Mouse (Mus musculus) limb, embryonic 14.5 days (tissue): Measurements from ENCODE around the gene Cnrip1. TPM values are rescaled to one million over a fixed set of nuclear protein-coding genes. Genes with fewer than 3 reads are reported as not detected.
"Not testable (repeated sequence)": the region's sequence is repeated elsewhere in the genome, so short reads cannot be mapped to it uniquely, and the experiment has no call there.

Source experiments
- ATAC-seq: fragments of 200-750 bp; cut with Nextera tagmentation; 2 replicates; pipeline ENCODE4 v1.8.0; 2017; ENCODE audit warnings: low read depth, moderate number of reproducible peaks, moderate TSS enrichment; ENCODE audit not compliant: low FRiP score
- DNase-seq: peaks from one replicate; pipeline ENCODE4 v3.0.0-alpha.2; 2015; ENCODE audit warnings: low spot score
- H3K27ac ChIP-seq: fragments of 300-500 bp; sonication (generic); replicated peaks from 2 replicates; pipeline ENCODE4 v1.5.1; 2014; ENCODE audit warnings: low read depth, mild to moderate bottlenecking, low read length, moderate library complexity, mixed read lengths
- H3K27me3 ChIP-seq: fragments of 300-500 bp; sonication (generic); 2 replicates; pipeline ENCODE4 v1.6.1; 2014; ENCODE audit warnings: low read length, mixed read lengths; ENCODE audit not compliant: control insufficient read depth, insufficient read depth
- H3K36me3 ChIP-seq: fragments of 300-500 bp; sonication (generic); 2 replicates; pipeline ENCODE4 v1.6.1; 2014; ENCODE audit warnings: mild to moderate bottlenecking, low read length, moderate library complexity, mixed read lengths; ENCODE audit not compliant: control insufficient read depth, insufficient read depth
- H3K4me1 ChIP-seq: fragments of 300-500 bp; sonication (generic); 2 replicates; pipeline ENCODE4 v1.6.1; 2014; ENCODE audit warnings: antibody characterized with exemption, low read length, mixed read lengths; ENCODE audit not compliant: control insufficient read depth, insufficient read depth
- H3K4me2 ChIP-seq: fragments of 300-500 bp; sonication (generic); replicated peaks from 2 replicates; pipeline ENCODE4 v1.6.1; 2014; ENCODE audit warnings: low read depth, mild to moderate bottlenecking, low read length, moderate library complexity; ENCODE audit not compliant: severe bottlenecking
- H3K4me3 ChIP-seq: fragments of 300-500 bp; sonication (generic); replicated peaks from 2 replicates; pipeline ENCODE4 v1.5.1; 2014; ENCODE audit warnings: low read length
- H3K9ac ChIP-seq: fragments of 300-500 bp; sonication (generic); 2 replicates; pipeline ENCODE4 v1.6.1; 2014; ENCODE audit warnings: mild to moderate bottlenecking, low read depth, low read length, moderate library complexity; ENCODE audit not compliant: severe bottlenecking
- H3K9me3 ChIP-seq: fragments of 300-500 bp; sonication (generic); 2 replicates; pipeline ENCODE4 v1.6.1; 2016; ENCODE audit warnings: low read length; ENCODE audit not compliant: control insufficient read depth
- POLR2A ChIP-seq: fragments of 200-500 bp; IDR thresholded peaks from 2 replicates; pipeline ENCODE4 v1.8.0; 2012; ENCODE audit warnings: inconsistent platforms, mild to moderate bottlenecking, moderate library complexity, borderline replicate concordance; ENCODE audit not compliant: insufficient read depth, insufficient read length; ENCODE audit errors: extremely low read depth
- WGBS: fragments of 180-500 bp; shearing (Covaris S2); extraction: QIAGEN DNeasy Blood & Tissue Kit; methylation state at CpG from one replicate; pipeline ENCODE4 v1.1.7; 2014; 5-methylcytosine and 5-hydroxymethylcytosine counted together
- polyA plus RNA-seq, 2 experiments: library from polyadenylated mRNA; depleted of rRNA in 1 of 2; stranded (reverse) in 1 of 2; unstranded in 1 of 2; fragments of >200 nt; fragmentation: Nextera tagmentation in 1 of 2; extraction: Ambion mirVana in 1 of 2; gene quantifications; 2 replicates each; pipeline versions ENCODE4 v1.2.1 to v1.2.3; 2012 to 2014

Cnrip1 gene
- polyA plus RNA-seq, 2 experiments, result 21.8 to 22.2 TPM

DNA sequence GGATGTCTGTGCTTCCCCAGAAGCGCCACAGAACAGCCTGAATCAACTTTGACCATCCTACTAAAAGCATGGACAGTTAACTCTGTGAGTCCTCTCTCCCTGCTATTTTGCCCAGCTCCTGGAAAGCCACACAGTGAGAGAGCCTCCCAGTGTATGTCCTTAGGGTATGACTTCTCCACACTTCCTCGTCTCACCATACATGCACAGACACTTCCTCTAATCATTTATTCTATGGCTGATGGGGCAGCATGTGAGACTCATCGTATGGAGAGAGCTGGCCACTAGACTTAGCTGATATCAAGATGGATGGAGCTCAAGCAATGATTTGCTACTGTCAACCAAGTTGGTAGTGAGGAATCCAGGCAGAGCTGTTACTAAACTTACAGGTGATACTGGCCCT is 27.4 kb upstream of the Cnrip1 start:
- Histone ChIP-seq H3K9ac (no peak overlapping the region), H3K27me3 (no peaks in the 10 kb centered on the region), H3K4me1 (no peaks in the 10 kb centered on the region), H3K4me2 (no peak overlapping the region), H3K27ac (no peak overlapping the region), H3K36me3 (no peaks in the 10 kb centered on the region), H3K9me3 (no peaks in the 10 kb centered on the region), H3K4me3 (no peak overlapping the region)
- 82% methylated on average over 3 of the region's 3 CpGs for WGBS
- DNase-seq, result no peak
- ATAC-seq, result no peak
- no peak for TF ChIP-seq POLR2A

DNA sequence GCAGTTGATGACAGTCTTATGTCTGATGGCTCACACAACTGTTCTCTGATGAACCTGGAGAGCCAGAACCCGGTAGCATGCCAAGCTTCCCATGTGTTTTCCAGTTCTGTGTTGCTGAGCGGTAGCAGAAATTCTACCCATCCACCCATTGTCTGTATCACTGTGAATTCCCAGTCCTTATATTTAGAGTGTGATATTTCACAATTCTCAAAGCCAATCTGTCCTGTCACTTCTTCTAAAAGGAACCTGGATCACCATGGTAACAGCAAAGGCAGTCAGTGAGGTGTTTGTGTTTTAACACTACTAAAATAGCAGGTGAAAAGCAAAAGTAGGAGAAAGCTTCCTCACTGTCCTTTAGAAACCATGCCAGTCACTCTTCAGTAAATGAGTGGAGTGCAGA is 5.6 kb upstream of the Cnrip1 start:
- H3K9me3 ChIP-seq, result no peaks in the 10 kb centered on the region
- ATAC-seq (no peak), DNase-seq (no peak)
- no peak overlapping the region for H3K4me2 ChIP-seq
- no peak for TF ChIP-seq POLR2A
- no peak overlapping the region for H3K4me3 ChIP-seq
- H3K27me3 ChIP-seq, result no peaks in the 10 kb centered on the region
- no peaks in the 10 kb centered on the region for H3K36me3 ChIP-seq
- 81% methylated on average over 2 of the region's 2 CpGs for WGBS
- H3K27ac ChIP-seq, result no peak overlapping the region
- no peaks in the 10 kb centered on the region for H3K4me1 ChIP-seq
- no peak overlapping the region for H3K9ac ChIP-seq

DNA sequence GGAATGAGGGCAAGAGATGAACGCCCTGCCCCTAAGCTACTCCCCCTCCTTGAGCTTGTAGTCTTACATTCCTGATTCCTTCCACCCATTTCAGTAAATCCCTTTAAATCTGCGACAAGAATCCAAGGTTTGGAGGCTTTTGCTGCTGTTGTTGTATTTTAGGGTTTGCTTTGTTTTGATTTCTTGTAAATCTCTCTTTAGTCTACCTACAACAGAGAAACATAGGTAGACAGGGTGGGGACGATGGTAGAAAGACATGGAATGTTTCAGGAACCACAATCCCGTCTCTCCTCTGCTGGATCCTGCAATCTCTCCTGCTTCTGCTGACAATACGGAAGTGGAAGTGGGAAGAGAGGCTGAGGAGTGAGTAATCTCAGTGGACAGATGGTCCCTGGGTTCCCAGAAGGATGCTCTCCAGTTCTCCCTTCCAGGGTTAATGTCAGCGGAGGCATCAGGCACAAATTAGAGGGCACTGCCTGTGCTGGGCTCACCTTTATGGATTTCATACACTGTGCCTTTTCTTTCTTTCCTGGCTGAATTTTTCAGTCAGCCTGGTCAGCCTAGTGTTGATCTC is 1.2 kb downstream of the Cnrip1 start:
- Histone ChIP-seq H3K9me3 (no peaks in the 10 kb centered on the region), H3K27ac (no peak overlapping the region), H3K27me3 (no peaks in the 10 kb centered on the region), H3K4me2 (peak overlapping the region; percentile 76), H3K9ac (peak overlapping the region; percentile 64), H3K4me1 (peaks cover 8% of the 10 kb centered on the region; the same call in 1 of the 2 replicates), H3K4me3 (peak overlapping the region; percentile 45), H3K36me3 (no peaks in the 10 kb centered on the region)
- ATAC-seq (no peak), DNase-seq (no peak)
- WGBS, result 20% methylated on average over 6 of the region's 6 CpGs
- no peak for TF ChIP-seq POLR2A

DNA sequence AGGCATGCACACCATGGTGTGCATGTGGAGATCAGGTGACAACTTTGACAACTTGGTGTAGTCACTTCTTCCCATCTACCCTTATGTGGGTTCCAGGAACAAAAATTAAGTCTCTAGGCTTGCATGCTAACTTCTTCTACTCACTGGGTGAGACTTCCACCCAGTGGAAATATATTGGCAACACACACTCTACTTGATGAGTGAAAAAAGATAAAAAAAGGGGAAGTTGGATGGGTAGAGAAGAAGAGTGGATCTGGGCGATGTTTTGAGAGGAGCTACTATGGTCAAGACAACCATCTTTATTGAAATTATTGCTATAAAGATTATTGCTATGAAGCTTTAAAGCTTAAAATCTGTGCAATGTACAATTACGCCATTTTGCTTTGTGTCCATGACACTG is 18.0 kb downstream of the Cnrip1 start:
- not testable (repeated sequence) for H3K4me3 ChIP-seq, H3K4me2 ChIP-seq, H3K27me3 ChIP-seq, H3K36me3 ChIP-seq, ATAC-seq, H3K9ac ChIP-seq, H3K4me1 ChIP-seq, DNase-seq, H3K9me3 ChIP-seq, H3K27ac ChIP-seq
- 91% methylated on average over 2 of the region's 2 CpGs for WGBS

DNA sequence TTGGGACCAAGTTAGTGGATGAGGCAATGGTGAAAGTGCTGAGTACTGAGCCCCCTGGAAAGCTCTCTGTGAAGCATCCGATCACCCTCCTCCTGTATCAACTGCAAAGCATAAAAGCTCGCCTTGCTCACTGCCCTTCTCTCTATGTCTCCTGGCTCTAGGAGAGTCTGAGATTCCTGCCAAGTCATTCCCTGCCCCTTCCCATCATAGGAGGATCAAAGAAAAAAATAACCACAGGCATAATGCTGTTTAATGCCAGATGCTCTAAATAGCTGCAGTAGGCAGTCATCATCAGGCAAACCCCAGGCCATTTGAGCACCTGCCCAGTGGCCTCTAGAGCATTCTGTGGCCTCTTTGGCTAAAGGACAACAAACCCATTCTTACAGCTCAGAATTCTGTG is 24.3 kb downstream of the Cnrip1 start:
- no peak overlapping the region for H3K4me3 ChIP-seq
- no peak overlapping the region for H3K9ac ChIP-seq
- no peaks in the 10 kb centered on the region for H3K27me3 ChIP-seq
- H3K36me3 ChIP-seq, result no peaks in the 10 kb centered on the region
- no peak for ATAC-seq
- no peaks in the 10 kb centered on the region for H3K9me3 ChIP-seq
- TF ChIP-seq POLR2A, result no peak
- no peak for DNase-seq
- H3K27ac ChIP-seq, result no peak overlapping the region
- no peaks in the 10 kb centered on the region for H3K4me1 ChIP-seq
- H3K4me2 ChIP-seq, result no peak overlapping the region
- WGBS, result 85% methylated on average over 2 of the region's 2 CpGs

DNA sequence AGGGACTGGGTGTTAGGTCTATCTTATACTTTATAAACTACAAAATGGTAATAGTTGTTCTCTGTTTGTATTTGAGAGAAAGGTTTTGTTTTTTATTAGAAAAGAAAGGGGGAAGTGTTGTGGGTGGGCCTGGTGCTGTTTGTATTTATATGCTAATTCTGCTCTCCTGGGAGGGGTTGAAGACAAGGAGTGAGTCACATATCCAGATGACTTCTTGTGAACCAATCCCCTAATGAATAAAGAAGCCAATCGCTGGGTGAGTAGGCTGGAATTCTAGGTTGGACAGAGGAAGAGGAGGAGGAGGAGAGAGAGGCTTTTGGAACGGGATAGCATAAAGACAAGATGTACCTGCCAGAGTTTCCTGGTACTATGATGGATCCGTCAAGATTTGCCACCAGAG is 30.7 kb downstream of the Cnrip1 start:
- Histone ChIP-seq H3K4me1 (peaks cover 16% of the 10 kb centered on the region), H3K36me3 (no peaks in the 10 kb centered on the region), H3K27ac (no peak overlapping the region), H3K9ac (no peak overlapping the region), H3K27me3 (no peaks in the 10 kb centered on the region), H3K4me2 (no peak overlapping the region), H3K9me3 (no peaks in the 10 kb centered on the region), H3K4me3 (no peak overlapping the region)
- no peak for TF ChIP-seq POLR2A
- no peak for DNase-seq
- WGBS, result 54% methylated on average over 3 of the region's 3 CpGs
- ATAC-seq, result no peak
